Mouse (Mus musculus): ENCODE measurements around the gene Nlgn1.
"Not testable (repeated sequence)": the region's sequence is repeated elsewhere in the genome, so short reads cannot be mapped to it uniquely, and the experiment has no call there.

Gene Nlgn1

GRCm38 (mm10) chr3:25645895-25646691 is 686.2 kb downstream of the Nlgn1 start:
- DNase-seq (ENCODE audit: low spot score) = no peak

- DNase-seq (ENCODE audit: low spot score) = no peak
These were observed 703.1 kb downstream of the Nlgn1 start for GRCm38 (mm10) chr3:25629198-25629597.

GRCm38 (mm10) chr3:25606597-25606996 is 725.7 kb downstream of the Nlgn1 start:
- no peak for DNase-seq (ENCODE audit: low spot score)

GRCm38 (mm10) chr3:25597513-25597912 is 734.7 kb downstream of the Nlgn1 start:
- no peak for DNase-seq (ENCODE audit: low spot score)

- DNase-seq (ENCODE audit: low spot score) = no peak
These were observed 756.7 kb downstream of the Nlgn1 start for GRCm38 (mm10) chr3:25575526-25575925.

- DNase-seq (ENCODE audit: low spot score) = no peak
These were observed 757.4 kb downstream of the Nlgn1 start for GRCm38 (mm10) chr3:25574840-25575239.

GRCm38 (mm10) chr3:25558513-25558912 is 773.7 kb downstream of the Nlgn1 start:
- DNase-seq (ENCODE audit: low spot score) = not testable (repeated sequence)

- not testable (repeated sequence) for DNase-seq (ENCODE audit: low spot score)
These were observed 783.2 kb downstream of the Nlgn1 start for GRCm38 (mm10) chr3:25549097-25549496.

- DNase-seq (ENCODE audit: low spot score) = peak; percentile 5
These were observed 808.0 kb downstream of the Nlgn1 start for GRCm38 (mm10) chr3:25524236-25524635.

GRCm38 (mm10) chr3:25463051-25463450 is 869.2 kb downstream of the Nlgn1 start:
- DNase-seq (ENCODE audit: low spot score) = no peak

- DNase-seq (ENCODE audit: low spot score) = no peak
These were observed 875.9 kb downstream of the Nlgn1 start for GRCm38 (mm10) chr3:25456250-25456860.

- DNase-seq (ENCODE audit: low spot score) = no peak
These were observed 879.9 kb downstream of the Nlgn1 start for GRCm38 (mm10) chr3:25452314-25452713.

GRCm38 (mm10) chr3:25450471-25450870 is 881.8 kb downstream of the Nlgn1 start:
- DNase-seq (ENCODE audit: low spot score) = no peak

- no peak for DNase-seq (ENCODE audit: low spot score)
These were observed 882.9 kb downstream of the Nlgn1 start for GRCm38 (mm10) chr3:25449356-25449755.

- DNase-seq (ENCODE audit: low spot score) = no peak
These were observed 885.1 kb downstream of the Nlgn1 start for GRCm38 (mm10) chr3:25447181-25447580.

GRCm38 (mm10) chr3:25443657-25444056 is 888.6 kb downstream of the Nlgn1 start:
- DNase-seq (ENCODE audit: low spot score) = no peak

GRCm38 (mm10) chr3:25442617-25443016 is 889.6 kb downstream of the Nlgn1 start:
- DNase-seq (ENCODE audit: low spot score) = no peak

GRCm38 (mm10) chr3:25426931-25427330 is 905.3 kb downstream of the Nlgn1 start:
- no peak for DNase-seq (ENCODE audit: low spot score)

- no peak for DNase-seq (ENCODE audit: low spot score)
These were observed 920.3 kb downstream of the Nlgn1 start for GRCm38 (mm10) chr3:25412003-25412402.

All from ovary, postnatal 36 days (tissue).